Mouse (Mus musculus) kidney, adult 9 months (tissue): ENCODE data around the gene 9830107B12Rik.

Experiments used
- DNase-seq: peaks from one replicate; pipeline ENCODE4 v3.0.0; 2022

9830107B12Rik gene

DNA sequence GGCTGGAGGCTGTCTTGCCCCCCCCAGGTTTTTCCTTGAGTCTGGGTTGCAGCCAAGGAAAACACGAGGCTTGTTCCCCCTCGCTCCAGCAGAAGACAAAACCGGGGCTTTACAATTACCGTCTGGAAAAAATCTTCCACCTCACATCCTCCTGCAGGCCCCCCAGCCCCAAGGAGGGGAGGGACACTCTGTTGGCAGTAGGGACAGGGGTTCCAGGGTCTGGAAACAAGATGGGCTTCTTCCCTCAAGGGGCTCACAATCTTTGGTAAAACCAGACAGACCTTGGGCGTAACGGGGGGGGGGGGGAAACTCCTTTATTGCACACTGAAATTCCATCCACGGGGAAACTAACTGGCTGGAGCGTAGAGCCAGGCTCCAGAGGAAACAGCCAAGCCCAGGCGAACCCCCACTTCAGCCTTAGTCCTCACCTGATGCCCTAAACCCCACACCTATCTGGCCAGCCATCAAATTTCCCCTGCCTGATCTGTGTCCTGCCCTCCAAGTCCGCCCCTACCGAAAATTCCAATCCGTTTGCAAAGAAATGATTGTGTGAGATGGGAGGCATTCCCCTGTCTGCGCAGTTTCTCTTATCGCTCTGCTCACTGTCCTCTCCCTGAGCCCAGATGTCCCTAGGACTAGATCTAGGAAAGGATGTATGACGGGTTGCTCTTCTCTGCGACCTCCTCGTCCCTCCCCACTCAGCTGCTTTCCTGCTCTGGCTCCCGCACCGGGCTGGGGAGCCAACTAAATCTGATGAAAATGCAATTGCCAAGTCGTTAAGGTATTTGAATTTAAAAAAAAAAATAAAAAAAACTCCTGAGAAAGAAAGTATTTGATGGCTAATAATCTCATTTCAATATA, 51.0 kb downstream of the 9830107B12Rik start:
- DNase-seq = no peak

GRCm38 (mm10) chr17:48093286-48093817, 52.7 kb downstream of the 9830107B12Rik start:
- no peak for DNase-seq

DNA sequence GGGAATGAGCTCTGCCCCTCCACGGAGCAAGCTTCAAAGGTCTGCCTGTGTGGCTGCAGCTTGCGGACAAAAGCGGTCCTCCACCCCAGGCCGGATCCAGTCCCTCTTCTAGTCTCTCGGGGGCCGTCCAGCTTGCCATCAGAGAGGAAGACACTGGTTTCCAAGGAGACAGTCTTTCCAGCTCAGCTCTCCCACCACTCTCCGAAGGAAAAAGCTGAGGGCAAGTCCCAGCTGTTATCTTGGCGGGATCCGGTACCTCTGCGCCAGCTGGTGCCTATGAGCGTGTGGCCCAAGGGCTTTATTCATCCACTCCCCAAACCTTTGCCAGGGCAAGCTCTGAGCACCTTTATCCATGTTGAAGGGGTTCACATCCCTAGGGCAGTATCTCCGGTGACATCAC, 55.8 kb downstream of the 9830107B12Rik start:
- DNase-seq = no peak

DNA sequence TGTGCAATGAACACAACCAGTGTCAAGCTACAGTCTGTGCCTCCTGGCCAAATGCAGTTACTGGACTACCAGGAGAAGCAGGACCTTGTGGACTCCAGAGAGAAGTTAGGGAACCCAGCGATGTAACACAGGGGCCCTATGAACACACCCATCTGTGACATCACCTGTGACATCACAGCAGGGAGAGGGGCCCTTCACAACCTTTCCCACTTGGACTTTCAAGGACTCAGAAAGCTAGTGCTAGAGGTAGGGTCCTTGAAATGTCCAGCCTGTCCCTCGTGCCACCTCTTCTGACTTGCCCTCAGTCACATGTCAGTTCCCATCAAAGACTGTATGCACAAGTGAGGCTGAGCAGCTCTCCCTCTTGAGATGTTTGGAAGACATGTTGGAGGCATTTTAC, 56.6 kb downstream of the 9830107B12Rik start:
- no peak for DNase-seq

GRCm38 (mm10) chr17:48089019-48089418, 57.0 kb downstream of the 9830107B12Rik start, which contains the start of gene 1700067P10Rik:
Gene 1700067P10Rik, plus strand, starts transcription at chr17:48089319.
- no peak for DNase-seq

DNA sequence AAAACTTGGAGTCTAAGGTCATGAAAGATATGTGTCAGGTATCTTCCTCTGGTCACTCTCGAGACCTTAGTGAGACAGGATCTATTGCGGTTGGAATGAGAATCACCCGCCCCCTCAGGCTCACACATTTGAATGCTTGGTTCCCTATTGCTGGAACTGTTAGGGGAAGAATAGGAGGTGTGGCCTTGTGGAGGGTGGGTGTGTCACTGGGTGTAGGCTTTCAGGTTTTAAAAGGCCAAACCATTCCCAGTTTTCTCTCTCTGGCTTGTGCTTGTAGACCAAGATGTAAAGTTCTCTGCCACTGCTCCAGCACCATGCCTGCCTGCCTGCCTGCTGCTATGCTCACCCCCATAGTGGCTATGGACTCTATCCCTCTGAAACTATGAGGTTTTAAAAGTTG, 65.4 kb downstream of the 9830107B12Rik start:
- DNase-seq = no peak
